Mouse (Mus musculus) telencephalon, adult 2 months (tissue): ENCODE measurements at regions not wholly inside any gene's neighbourhood (a gene's known extent, or its start where the extent isn't known, plus 50 kb on each side); places are given as distances from the start of the nearest gene placed in this dataset.

ENCODE experiments used
- DNase-seq: peaks from one replicate; pipeline ENCODE4 v3.0.0-alpha.2; 2011; ENCODE audit warnings: low read depth, low spot score

DNA sequence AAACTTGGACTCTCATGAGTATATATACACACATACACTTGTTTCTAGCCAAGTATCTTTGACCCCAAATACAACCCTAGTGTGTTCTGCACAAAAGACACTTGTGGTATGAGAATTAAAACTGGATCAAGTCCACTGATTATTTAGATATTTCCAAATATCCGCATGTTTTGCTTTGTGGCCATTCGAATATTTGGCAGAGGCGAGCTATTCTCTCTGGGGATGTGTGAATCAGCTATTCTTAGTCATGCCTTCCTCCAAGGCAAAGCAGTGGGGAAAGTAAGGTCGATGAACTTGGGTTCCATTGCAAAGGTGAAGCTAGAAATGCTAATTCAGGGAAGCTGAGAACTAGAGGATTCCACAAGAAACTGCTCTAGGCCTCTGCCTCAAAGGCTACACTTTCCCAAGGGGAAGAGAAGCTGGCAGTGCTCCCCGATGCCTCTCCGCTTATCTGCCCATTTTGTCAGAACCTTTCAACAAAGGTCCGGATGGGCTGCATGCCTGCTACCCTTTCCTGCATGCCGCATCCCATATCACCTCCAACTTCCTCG is 154.4 kb downstream of the Snx19 start:
- DNase-seq, result no peak

DNA sequence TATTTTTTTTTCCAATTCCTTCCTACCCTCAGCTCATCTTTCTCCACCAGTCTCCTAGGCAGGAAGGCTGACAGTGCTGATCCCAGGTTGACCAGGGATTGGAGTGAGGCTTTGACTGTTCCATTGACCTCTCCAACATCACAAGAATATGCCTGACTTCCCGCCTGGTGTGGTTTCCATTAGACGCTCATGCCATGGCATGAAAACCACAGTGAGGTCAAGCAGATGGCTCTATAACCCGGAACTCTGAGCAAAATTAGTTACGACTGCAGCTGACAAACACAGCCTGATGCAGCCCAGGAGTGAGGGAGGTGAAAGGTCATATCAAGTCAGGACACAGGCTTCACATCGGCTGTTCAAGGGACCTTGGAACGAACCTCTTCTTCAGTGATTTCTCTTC is 153.6 kb downstream of the Snx19 start:
- no peak for DNase-seq

DNA sequence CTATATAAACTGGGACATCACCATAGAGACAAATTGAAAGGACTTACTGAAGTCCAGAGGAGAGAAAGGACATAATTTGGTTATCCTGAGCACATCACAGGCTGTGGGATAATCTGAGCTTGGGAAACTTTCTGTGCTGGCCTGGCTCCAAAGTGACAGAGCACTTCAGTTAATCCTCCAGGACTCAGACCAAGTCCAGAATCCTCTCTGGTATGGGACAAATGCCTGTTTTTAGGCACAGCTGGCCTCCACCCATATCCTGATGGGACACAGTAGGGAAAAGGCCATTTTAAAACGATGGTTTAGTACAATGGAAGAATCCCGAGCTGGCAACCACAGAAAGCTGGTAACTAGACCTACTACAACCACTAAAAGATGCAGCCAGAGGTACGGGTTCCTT is 151.3 kb downstream of the Snx19 start:
- DNase-seq, result no peak

DNA sequence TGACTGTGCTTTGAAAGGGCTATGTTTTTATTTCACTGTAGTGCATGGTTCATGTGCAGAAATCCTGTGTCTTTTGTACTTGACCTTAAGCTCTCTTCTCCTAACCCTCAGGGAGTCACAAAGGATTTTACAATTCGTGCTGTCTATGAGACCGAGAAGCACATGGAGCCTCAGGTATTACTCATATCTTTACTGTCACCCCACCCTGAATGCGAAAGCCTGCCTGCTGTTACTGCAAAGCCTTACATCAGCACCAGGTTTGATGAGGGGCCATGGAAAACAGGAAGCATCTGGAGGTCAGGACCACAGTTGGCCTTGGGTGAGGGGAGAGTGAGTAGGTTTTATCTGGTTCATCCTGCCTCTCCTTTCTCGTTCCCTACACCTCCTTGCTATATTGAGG is 150.3 kb downstream of the Snx19 start:
- no peak for DNase-seq

DNA sequence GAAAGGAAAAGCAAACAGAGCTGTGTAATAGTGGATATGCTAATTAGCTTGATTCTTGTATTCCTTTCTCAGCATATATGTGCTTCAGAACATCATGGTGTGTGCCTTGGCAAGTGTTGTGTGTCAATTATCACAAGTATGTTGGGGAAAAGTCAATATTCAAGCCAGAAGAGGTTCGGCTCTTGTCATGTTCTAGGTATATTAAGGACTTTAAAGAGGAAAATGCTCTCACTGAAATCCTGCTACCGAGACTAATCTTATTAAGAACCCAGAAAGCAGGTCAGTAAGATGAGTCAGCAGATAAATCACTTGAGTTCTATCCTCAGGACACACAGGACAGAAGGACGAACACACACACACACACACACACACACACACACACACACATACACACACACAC is 148.6 kb downstream of the Snx19 start:
- no peak for DNase-seq

DNA sequence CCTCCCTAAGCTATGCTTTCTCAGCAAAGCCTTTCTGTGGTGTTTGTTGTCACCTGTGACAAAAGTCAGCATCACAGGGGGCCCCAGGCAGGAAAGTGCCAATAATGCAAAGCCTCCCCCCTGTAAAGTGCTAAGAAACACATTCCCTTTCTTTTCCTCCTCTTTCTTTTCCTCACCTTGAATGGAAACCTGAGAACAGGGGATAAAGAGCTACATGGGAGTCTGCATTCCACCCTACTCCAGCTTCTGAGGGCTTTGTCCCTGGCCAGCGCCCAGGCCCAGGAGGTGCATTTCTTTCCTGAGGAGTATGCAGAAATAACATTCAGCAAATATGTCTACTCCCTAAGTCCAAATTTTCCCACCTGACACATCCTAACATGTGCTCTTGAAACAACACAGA is 146.4 kb downstream of the Snx19 start:
- DNase-seq, result no peak

DNA sequence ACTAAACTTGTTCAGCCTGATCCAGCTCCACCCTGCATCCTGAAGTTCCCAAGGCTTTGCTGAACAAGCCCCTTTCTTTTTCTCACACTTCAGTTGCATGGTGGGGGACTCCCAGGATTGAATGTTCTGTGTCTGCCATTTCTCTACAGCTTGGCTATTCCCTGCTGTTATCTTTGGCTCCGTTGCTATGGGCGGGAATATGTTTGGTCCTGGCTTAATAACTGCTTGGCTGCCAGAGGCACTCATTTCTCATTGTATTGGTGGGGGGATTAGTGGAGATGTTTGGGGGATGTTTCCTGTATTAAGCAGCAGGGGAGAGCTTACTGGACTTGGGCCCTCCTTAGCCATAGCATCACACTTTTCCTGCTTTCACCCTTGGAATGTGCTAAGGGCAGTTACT is 144.1 kb downstream of the Snx19 start:
- DNase-seq, result no peak

DNA sequence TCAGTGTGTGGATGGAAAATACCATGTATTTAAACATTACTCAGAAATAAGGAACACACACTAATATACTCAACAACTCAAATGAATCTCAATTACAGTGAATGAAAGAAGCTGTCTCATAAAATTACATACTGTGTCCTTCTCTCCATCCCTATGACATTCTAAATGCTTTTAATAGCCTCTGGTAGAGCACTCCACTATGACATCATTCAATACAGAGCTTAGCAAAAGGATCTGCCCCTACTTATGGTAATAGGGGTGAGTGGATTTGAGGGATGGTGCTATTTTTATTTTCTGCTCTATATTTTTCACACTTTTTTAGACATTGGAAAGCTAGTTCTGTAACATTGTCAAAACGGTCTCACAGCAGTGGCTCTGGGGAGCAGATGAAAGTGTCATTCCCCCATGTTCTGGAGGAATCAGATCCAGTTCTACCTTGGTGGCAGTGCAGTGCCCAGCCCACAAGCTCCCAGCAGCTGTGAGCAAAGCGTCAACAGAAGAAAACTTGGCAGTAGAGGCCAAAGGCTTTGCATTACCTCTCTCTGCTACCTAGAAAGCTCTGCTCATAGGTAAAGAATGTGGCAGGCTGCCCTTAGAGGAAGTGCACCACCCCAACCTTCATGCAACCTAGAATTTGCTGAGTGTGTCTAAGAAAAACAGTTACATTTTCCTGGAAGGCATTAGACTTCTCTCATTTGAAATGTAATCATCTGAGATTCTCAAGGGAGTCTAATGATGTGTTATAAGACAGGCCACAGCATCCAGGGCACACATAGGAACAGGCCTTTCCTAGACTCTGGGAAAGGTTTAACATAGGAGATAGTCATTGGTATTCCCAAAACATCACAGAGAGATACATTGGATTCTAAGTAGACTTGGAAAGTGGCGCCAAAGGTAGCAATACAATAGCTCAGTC is 138.1 kb downstream of the Snx19 start:
- DNase-seq, result peak; percentile 13

DNA sequence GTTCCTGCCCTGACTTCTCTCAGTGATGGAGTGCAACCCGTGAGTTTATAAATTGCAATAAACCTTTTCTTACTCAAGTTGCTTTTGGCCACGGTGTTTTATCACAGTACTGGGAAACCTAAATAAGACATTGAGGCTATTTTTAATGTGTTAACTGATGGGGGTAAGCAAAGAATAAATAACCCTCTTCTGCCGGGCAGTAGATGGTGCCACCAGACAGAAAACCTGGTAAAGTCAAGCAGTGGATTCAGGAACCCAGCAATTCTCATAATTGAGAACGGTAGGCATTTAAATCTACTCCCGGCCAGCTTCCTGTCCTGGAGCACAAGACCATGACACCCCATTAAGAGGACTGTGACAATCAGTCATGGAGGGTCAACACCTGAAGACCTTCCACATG is 136.5 kb downstream of the Snx19 start:
- DNase-seq, result no peak

DNA sequence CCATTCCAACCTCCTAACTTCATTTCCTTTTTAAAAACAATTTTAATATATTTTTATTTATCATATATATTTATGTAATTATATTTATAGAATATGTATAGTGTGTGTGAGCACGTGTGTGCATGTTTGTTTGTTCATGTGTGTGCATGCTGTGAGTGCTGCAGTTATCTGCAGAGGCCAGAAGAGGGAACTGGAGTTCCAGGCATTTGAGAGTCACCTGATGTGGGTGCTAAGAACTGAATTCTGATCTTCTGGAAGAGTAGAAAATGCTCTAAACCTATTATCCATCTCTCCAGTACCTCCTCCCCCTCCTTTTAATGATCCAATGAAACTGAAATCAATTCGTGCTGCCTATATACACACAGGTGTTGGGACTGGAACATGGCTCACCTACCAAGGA is 128.0 kb downstream of the Snx19 start:
- DNase-seq, result no peak

DNA sequence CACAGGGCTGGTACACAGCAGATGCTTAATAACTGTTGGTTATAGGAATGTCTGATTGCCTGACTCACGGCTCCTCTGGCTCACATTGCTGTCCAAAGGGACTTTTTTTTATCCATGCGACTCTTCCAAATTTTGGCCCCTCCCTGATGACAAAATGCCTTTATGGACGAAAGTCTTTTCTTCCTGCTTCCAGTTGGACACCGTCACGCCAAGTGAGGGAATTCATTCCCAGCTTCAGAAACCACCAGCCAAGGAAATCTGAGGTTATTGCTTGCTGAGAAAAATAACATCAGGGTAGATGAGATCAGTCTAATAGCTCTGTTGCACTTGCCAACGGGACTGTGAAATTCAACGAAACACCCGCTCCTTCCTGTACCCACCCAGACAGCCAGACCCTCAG is 125.8 kb downstream of the Snx19 start:
- no peak for DNase-seq

DNA sequence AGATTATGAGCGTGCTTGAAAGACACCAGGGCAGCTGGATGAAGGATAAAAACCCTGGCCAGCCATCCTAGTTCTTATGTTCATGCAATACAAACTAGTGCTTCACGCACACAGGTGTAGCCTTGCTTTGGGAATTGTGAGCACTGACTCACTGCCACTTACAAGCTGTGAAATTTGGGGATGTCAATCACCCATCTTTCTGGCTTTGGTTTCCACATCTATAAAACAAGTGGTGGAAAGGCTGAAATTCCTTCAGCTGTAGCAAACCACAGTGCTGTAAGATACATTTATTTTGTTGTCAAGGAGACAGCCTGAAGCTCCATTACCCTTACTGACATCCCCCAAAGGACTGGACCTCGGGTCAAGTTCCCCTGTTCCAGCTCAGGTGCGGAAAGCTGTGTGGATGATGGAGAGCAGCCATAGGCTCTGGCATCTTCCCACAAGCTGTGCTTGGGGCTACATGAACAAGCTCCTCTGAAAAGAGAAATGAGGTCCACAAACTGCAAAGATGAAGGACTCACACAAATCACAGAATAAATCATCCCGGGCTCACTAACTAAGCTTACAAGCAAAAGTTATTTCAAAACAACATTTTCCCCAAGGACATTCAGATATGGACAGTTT is 123.1 kb downstream of the Snx19 start:
- DNase-seq, result no peak

DNA sequence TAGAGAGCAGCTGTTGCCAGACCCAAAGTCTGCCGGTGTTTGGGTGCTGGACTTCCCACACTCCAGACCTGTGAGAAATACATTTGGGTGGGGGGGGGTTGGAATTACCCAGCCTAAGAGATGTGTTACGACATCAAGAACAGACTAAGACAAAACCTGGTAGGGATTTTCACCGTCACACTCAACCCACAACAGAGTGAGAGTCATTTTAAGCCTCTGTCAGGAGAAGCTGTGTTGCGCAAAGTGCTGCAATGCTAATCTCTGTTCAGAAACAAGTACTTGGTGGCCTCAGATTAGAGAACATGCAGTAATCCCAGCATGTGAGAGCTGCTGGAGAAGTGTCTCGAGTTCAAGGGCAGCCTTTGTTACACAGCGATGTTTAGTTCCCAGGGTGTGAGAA is 113.0 kb downstream of the Snx19 start:
- DNase-seq, result no peak

DNA sequence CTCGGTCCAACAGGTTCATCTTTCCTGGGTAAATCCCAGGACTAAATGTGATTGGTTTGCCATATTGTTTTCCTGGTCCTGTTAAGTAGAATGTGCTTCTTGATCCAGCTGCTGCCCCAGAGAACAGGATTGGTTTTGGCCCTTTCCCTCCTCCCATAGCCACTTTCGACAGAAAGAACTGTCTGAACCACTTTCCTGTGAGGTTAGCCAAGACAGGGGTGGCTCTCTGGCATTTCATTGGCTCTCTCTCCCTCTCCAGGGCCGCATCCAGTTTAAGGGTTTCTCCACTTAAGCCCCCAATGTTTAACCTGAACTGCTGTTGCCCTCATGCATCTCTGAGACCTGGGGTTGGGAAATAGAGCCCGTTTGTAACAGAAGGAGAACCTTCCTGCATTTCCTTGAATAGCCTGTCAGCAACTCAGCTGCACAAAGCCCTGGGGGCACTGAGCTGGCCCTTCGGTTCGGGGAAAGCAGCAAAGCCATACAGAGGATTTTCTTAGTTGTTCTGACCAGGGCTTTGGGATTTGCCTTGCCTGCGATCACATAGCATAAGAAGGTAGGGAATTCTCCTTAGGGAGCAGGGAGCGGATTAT is 109.7 kb downstream of the Snx19 start:
- no peak for DNase-seq

DNA sequence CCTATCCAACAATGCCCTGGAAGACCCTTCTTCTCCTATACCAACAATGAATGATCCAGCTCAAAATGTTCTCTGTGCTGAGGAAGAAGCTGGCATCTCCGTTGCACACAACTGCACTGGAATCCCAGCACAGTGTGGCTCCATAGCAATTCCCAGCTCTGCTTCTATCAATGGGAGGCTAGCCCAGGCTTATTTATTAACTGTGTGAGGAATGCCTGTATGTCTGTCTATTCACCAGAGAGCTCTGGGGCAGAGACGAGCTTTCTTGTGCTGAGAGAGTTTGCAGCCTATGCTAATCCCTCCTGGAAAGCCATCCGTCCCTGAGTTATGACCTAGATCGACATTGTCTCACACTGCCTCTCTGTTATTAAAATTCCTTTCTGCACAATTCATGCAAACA is 108.1 kb downstream of the Snx19 start:
- DNase-seq, result no peak

DNA sequence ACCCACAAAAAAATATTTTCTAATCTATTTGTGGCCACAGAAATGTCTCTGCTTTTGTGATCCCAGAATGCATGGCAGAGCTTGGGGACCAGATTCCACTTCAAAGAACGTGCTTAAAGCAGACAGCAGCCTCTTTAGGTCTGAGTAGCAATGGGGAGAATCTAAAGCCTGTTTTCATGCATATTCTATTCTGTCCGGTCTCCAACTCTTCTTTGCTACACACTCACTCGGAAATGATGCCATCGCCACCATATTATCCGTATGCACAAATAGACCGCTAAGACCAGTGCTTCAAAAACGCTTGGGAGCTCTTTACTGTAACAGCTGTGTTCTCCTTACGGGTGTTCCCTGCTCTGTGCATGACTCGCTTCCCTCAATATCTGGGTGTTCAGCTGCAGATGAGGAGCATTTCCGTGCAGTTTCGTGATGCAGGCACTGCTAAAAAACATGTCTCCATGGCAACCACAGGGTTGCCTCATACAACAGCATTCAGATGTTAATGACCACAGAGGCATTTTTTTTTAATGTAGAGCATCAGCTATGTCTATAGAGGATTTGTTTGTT is 107.0 kb downstream of the Snx19 start:
- peak; percentile 62 for DNase-seq

DNA sequence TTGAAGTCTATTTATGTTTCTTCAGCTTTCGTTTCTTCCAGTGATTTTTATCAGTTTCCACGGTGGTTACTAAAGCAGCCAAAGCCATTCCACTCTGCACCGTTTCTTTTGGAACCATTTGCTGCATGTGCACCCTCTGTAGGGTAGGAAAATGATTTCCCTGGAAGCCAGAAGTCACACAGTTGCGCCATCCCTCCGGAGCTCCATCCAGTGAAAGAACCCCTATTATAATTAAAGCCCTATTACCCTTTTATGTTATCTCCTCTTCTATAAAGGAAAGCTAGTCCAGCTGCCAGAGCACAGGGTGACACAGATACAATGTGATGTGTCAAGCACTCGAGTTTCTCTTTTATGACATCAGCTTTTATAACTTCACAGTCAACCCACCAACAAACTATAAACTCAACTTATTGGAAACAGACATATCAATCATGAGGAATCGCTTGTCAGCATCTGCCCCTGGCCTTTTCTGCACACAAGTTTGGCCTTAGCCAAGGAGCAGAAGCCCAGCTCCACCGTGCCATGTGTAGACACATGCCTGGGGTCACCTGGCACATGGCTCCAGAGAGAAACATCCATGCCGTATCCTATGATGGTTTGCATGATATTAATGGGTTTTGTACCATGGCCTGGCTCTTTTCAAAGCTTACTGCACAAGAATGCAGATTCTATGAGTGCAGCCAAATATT is 106.3 kb downstream of the Snx19 start:
- no peak for DNase-seq

DNA sequence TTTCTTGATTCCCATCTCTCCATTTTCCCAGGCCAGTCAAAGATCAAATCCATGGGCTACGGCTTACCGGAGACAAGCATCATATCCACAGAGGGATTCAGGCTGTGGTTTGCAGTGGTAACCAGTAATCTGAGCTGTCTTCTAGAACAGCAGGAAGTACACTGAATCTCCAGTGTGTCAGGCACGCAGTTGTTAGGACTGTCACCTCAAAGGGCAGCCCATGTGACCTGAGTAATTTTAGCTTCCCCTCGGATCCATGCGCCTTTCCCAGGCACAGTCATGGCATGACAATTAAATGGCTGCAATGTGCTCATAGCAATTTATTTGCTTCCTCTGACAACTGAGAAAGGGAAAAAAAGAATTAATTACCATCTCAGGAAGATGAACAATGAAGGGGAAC is 98.2 kb downstream of the Snx19 start:
- DNase-seq, result no peak

DNA sequence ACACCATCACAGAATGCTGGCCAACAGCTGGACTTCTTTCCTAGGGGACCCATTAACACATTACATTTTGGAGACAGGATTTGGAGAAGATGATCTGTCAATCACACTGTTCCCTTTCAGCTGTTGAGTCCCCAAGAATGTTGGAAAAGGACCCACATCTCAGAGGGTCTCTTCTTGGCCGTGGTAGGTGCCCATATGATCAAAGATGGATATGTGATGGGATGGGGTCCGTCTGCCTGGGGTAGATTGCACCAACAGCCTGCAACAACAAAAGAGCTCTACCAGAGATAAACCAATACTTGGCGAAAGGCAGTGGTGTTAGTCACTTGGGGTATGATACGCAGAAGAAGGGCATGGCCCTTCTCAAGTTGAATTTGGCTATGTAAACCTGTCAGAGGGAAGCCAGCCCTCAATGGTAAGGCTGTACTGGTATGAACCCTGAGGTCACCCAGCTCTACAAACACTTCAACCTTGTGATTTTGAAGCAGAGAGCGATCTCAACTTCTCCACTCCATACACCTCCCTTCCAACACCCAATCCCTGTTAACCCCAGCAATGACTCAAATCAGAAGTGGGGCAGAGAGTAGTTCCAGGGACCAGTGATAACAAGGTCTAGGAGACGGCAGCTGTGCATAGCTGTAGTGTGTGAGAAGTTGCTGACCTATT is 97.6 kb downstream of the Snx19 start:
- DNase-seq, result no peak

DNA sequence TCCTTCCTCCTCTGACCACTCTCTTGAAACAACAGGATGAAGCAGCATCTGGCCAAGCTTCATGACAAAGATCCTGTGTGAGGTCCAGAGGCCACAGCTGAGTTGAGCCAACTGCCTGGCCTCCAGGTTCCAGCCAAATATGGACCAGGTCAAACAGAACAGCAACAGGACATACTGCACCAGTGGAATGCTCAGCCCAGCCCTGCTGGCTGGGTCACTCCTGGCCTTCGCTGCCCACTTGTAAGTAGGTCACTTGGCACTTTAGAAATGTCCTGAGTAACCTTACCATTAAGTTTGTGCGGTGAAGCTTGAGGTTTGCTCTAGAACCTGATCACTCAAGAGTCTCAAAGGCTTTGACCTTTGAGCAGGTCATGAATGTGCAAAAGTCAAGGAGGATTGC is 96.9 kb downstream of the Snx19 start:
- no peak for DNase-seq
